Mouse (Mus musculus): Measurements from ENCODE around the gene Mob3a.

DNA sequence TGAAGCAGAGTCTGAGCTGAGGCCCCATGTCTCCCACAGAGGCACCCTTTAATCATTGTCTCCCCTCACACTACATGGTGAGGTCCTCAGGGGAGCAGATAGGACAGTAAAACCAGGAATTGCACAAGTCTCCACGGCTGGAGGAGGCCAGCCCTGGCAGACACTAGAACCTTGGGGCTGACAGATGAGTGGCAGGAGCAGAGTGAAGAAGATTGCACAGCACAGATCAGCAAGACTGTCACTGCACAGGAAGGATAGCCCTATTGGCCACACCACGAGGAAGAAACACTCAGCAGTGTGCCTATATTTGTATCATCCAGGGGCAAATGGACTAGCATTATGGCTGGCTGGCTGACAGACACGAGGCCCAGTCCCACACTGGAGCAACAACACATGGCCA lies 9.1 kb upstream of the Mob3a start:
- TF ChIP-seq CTCF (IDR thresholded peaks at IDR 0.05; ENCODE audit: borderline replicate concordance, insufficient read depth, low read length) (no peak), POLR2A (IDR thresholded peaks at IDR 0.05; ENCODE audit: low read depth, low read length) (no peak)
